Mouse (Mus musculus): ENCODE results near the gene Gm10959. TPM values are rescaled to one million over a fixed set of nuclear protein-coding genes. Genes with fewer than 3 reads are reported as not detected.

Gene Gm10959
- polyA plus RNA-seq (2017; shearing (Covaris generic)) = not detected

DNA sequence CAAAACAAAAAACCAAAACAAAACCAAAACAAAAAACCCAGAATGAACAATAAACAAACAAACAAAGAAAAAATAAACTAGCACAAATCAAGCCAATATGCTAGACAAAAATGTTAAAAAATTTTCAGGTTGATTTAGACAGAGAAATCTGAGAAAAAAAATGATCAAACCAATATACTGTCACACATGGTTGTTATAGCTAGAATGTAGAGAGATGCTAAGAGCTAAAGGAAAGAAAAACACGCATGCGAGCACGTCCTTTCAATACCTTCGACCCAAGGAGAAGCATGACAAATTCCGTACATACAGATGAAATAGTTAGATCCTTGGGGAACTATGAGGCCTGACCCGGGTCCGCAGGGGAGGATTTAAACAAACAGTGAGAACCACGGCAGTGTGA, at the start of gene Gm10959:
Gene Gm10959, minus strand, starts transcription at position 101 of the 400 bp plus-strand sequence.

DNA sequence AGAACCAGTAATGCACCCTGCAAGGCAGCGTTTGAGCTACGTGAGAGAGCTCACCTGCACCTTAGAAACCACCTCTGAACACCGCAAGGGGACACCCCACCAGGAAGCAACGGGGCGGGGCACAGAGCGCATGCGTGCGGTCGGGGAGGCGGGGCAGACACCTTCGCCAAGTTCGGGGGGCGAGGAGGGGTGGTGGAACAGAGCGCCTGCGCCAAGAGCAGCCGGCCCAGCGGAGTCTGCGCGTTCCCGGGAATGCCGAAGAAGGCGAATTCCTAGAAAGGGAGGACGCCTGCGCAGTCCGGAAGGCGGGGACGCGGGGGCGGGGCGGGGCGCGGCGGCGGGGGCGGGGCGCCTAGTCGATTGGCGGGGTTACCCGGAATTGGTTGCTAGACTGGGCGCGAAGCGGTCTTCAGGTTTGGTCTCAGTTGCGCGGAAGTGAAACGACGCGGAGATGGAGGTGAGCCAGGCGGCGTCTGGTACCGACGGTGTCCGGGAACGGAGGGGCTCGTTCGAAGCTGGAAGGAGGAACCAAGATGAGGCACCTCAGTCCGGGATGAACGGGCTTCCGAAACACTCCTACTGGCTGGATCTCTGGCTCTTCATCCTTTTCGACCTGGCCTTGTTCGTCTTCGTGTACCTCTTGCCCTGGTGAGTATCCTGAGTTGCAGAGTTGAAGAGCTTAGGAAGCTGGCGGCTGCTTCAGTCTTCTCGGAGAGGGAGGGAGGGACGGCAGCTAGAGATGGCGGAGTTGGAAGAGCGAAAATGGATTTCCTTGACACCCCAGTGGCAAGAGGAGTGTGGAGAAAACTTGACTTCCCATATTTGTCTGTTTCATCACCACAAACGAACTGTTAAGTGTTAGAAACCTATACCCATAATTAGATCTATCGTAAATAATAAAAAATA, 5.1 kb upstream of the Gm10959 start, which contains the start of gene 1810037I17Rik:
Gene 1810037I17Rik, plus strand, starts transcription at position 195 of the 906 bp plus-strand sequence.

DNA sequence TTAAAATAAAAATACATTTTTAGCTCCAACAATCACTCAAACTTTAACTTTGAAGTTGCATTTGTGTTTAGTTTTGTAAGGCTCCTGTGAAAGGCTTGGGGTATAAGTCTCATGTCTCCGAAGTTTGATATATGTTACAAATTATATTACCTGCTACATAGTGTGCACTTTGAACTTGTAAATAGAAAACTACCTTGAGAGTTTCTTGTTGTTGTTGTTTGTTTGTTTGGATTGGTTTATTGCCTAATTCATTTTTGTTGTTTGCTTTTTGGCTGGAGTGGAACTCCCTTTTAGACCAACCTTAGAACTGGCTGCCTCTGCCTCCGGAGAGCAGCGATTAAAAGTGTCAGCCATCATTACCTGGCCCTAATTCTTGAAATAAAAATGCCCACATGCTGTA, 24.4 kb downstream of the Gm10959 start, which contains the start of gene Fabp2:
Gene Fabp2, plus strand, starts transcription at position 301 of the 400 bp plus-strand sequence.

Other genes with a start within 250 kb of the Gm10959 start
- gene Pde5a, start 190.4 kb downstream of the Gm10959 start, polyA plus RNA-seq (2017; shearing (Covaris generic)) = 0.67 TPM
- gene Fabp2, start 24.3 kb downstream of the Gm10959 start, polyA plus RNA-seq (2017; shearing (Covaris generic)) = not detected
- 55.3 TPM for gene 1810037I17Rik, start 4.8 kb upstream of the Gm10959 start, polyA plus RNA-seq (2017; shearing (Covaris generic))
- gene Usp53, start 65.2 kb upstream of the Gm10959 start, polyA plus RNA-seq (2017; shearing (Covaris generic)) = 50.6 TPM
- not detected for gene Myoz2, start 115.7 kb upstream of the Gm10959 start, polyA plus RNA-seq (2017; shearing (Covaris generic))

Measured in naive thymus-derived CD4-positive, alpha-beta T cell, adult 5 months (primary cell).